Mouse (Mus musculus) urinary bladder, adult 2 months (tissue): Measurements from ENCODE around the gene Adgra1. TPM values are rescaled to one million over a fixed set of nuclear protein-coding genes. Genes with fewer than 3 reads are reported as not detected.

Experiments
- DNase-seq: peaks from one replicate; pipeline ENCODE4 v3.0.0; 2022; ENCODE audit warnings: low spot score
- polyA plus RNA-seq: library from polyadenylated mRNA; depleted of rRNA; stranded (reverse); fragments of >200 nt; gene quantifications from 2 replicates; pipeline ENCODE4 v1.2.3, GENCODE M21; 2012; rRNA removed

Gene Adgra1
- polyA plus RNA-seq, 1 experiment = 2.1 TPM

GRCm38 (mm10) chr7:139905661-139906060, 71.7 kb downstream of the Adgra1 start:
- DNase-seq = no peak

- no peak for DNase-seq
Measured at GRCm38 (mm10) chr7:139908176-139908575, 74.2 kb downstream of the Adgra1 start.

- no peak for DNase-seq
Measured at GRCm38 (mm10) chr7:139909469-139909868, 75.5 kb downstream of the Adgra1 start.

GRCm38 (mm10) chr7:139910204-139910835, 76.3 kb downstream of the Adgra1 start:
- no peak for DNase-seq

- no peak for DNase-seq
Measured at GRCm38 (mm10) chr7:139914141-139915047, 80.4 kb downstream of the Adgra1 start.

GRCm38 (mm10) chr7:139915646-139916257, 81.8 kb downstream of the Adgra1 start:
- DNase-seq = no peak

GRCm38 (mm10) chr7:139916345-139916744, 82.4 kb downstream of the Adgra1 start:
- DNase-seq = no peak

GRCm38 (mm10) chr7:139918262-139918661, 84.3 kb downstream of the Adgra1 start:
- no peak for DNase-seq

Other genes with a start within 250 kb of the Adgra1 start
- gene Cfap46, start 150.4 kb upstream of the Adgra1 start, polyA plus RNA-seq = 0.22 and 0.29 TPM in 2 replicates
- gene Kndc1, start 60.5 kb downstream of the Adgra1 start, polyA plus RNA-seq = 0.03 and 0.07 TPM in 2 replicates
- not detected in 2 replicates for gene Utf1, start 109.6 kb downstream of the Adgra1 start, polyA plus RNA-seq
- gene 6430531B16Rik, start 144.6 kb downstream of the Adgra1 start, polyA plus RNA-seq = 0.37 and 0.70 TPM in 2 replicates
- gene Adam8, start 158.4 kb downstream of the Adgra1 start, polyA plus RNA-seq = 5.8 and 6.3 TPM in 2 replicates
- 72.4 and 98.7 TPM in 2 replicates for gene Zfp511, start 202.2 kb downstream of the Adgra1 start, polyA plus RNA-seq
- 33.2 and 33.3 TPM in 2 replicates for gene Tubgcp2, start 202.5 kb downstream of the Adgra1 start, polyA plus RNA-seq
- 0.03 TPM in 2 replicates for gene Msx3, start 214.9 kb downstream of the Adgra1 start, polyA plus RNA-seq
- 0.83 and 1.0 TPM in 2 replicates for gene Caly, start 248.4 kb downstream of the Adgra1 start, polyA plus RNA-seq